Mouse (Mus musculus) olfactory bulb, adult 2 months (tissue): ENCODE results near the gene Stx8. TPM values are rescaled to one million over a fixed set of nuclear protein-coding genes. Genes with fewer than 3 reads are reported as not detected.

Experiments
- H3K27ac ChIP-seq: fragments of 200-500 bp; 2 replicates; pipeline ENCODE4 v1.5.1; 2012; ENCODE audit warnings: low read depth, low read length; ENCODE audit not compliant: insufficient read depth
- H3K4me1 ChIP-seq: fragments of 200-500 bp; 2 replicates; pipeline ENCODE4 v1.6.1; 2012; ENCODE audit warnings: low read length; ENCODE audit not compliant: control insufficient read depth, insufficient read depth
- H3K4me3 ChIP-seq: fragments of 200-500 bp; 2 replicates; pipeline ENCODE4 v1.5.1; 2012; ENCODE audit warnings: mild to moderate bottlenecking, low read depth, low read length, moderate library complexity; ENCODE audit not compliant: insufficient read depth
- CTCF ChIP-seq: fragments of 200-500 bp; IDR thresholded peaks from 2 replicates; pipeline ENCODE4 v1.5.1; 2012; ENCODE audit warnings: low read depth, mild to moderate bottlenecking, low read length, moderate library complexity; ENCODE audit not compliant: insufficient read depth
- POLR2A ChIP-seq: fragments of 200-500 bp; IDR thresholded peaks from 2 replicates; pipeline ENCODE4 v1.6.1; 2012; ENCODE audit warnings: mild to moderate bottlenecking, low read depth, low read length, moderate library complexity; ENCODE audit not compliant: insufficient read depth
- WGBS: fragments of 180-500 bp; shearing (Covaris S2); methylation state at CpG from one replicate; pipeline ENCODE4 v1.1.7; 2018; 5-methylcytosine and 5-hydroxymethylcytosine counted together
- polyA plus RNA-seq: library from polyadenylated mRNA; stranded (reverse); fragments of >200 nt; gene quantifications from 2 replicates; pipeline ENCODE4 v1.2.4, GENCODE M21; 2012; ENCODE audit warnings: low replicate concordance; ENCODE audit not compliant: missing spikeins, insufficient read depth, insufficient read length

Gene Stx8
- polyA plus RNA-seq, 1 experiment = not detected

DNA sequence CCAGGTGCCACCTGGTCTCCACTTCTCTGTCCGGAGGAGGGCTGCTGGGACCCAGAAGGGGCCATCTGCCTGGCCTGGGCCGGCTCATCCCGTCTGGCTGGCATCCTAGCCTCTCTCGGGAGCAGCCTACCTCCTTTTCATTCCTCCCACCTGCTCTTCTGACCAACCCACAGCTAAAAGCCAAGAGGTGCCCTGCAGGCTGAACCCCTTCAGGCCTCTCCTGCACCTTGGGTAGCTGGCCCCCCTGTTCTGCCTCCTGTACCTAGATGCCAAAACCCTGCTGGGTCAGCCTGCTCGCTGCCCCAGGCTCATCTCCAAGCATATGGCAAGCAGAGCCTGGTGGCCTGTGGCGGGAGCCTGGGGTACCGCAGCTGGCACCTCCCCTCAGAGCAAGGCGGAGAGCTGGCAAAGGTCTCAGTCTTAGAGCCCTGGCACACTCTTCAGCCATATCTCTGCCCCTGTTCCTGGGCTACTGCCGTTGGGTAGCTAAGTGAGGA lies 267.5 kb downstream of the Stx8 start:
- Histone ChIP-seq H3K27ac (no peak overlapping the region), H3K4me1 (no peaks in the 10 kb centered on the region), H3K4me3 (no peak overlapping the region)
- TF ChIP-seq CTCF (no peak), POLR2A (no peak)
- 62% methylated on average over 9 of the region's 9 CpGs for WGBS

DNA sequence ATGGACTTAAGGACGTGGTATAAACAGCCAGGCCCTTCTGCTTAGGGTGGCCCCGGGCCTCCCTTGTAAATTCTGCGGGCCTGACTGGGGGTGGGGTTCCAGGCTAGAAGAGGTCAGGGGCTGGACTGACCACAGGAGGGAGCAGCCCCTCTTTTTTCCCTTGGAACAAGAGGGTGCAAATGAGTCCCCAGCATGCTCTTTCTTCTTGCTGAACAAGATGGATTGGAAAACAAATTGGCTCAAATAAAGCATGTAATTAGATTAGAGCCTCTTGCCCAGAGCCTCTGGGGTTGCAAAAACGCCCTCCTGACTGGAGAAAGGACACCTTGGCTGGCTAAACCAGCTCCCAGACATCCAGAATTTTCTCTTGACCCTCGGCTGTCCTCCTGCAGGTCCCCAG lies 273.8 kb downstream of the Stx8 start:
- TF ChIP-seq POLR2A = no peak
- TF ChIP-seq CTCF = no peak
- Histone ChIP-seq H3K4me3 (no peak overlapping the region), H3K4me1 (no peaks in the 10 kb centered on the region), H3K27ac (no peak overlapping the region)
- 40% methylated on average over 5 of the region's 5 CpGs for WGBS

DNA sequence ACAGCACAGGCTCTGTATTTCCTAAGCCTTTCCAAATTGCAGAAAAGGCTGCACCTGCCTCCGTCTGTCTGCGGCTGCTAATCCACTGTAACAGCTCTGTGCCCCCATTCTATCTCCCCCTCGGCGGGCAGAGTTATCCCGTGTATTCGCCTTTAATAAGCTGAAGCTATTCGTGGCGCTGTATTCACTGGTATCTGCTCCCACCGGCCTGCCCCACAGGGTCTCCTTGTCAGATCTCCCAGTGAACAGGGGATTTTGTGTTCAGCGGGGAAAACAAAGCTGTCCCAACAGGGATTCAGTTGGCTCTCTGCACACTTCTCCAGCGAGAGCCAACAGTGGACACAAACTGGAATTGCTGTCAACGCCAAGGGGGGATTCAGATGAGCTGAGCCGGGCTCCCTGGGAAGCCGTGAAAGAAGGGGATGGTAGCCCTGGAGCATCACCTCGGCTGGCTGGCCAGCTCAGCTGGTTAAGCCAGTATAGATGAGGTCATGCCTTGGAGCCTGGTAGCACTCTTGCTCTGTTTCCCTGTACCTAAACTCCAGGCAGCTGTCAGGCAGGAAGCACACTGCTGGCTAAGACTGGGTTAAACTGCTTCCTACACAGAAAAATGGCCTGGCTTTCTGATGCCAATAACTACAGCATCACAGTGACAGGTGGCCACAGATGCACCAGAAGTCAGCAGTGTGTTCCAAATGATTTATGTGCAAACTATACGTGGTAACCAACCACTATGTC lies 278.4 kb downstream of the Stx8 start:
- WGBS = 53% methylated on average over 16 of the region's 16 CpGs
- no peak overlapping the region for H3K4me3 ChIP-seq
- no peak overlapping the region for H3K27ac ChIP-seq
- no peak for TF ChIP-seq POLR2A
- TF ChIP-seq CTCF = no peak
- H3K4me1 ChIP-seq = no peaks in the 10 kb centered on the region

DNA sequence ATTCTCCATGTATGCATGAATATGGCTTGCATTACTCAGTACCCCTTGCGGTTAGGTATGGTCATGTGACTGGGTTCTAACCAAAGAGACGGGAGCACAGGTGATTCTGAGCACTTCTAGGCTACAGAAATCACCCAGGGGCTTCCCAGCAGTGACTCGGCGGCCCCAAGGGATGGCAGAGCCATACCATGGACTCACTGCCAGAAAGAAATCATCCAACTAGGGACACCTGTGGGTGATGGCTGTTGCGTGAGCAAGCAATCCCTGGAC lies 278.9 kb downstream of the Stx8 start:
- TF ChIP-seq POLR2A = no peak
- Histone ChIP-seq H3K4me3 (no peak overlapping the region), H3K4me1 (no peaks in the 10 kb centered on the region), H3K27ac (no peak overlapping the region)
- WGBS = 90% methylated on average over 5 of the region's 5 CpGs

DNA sequence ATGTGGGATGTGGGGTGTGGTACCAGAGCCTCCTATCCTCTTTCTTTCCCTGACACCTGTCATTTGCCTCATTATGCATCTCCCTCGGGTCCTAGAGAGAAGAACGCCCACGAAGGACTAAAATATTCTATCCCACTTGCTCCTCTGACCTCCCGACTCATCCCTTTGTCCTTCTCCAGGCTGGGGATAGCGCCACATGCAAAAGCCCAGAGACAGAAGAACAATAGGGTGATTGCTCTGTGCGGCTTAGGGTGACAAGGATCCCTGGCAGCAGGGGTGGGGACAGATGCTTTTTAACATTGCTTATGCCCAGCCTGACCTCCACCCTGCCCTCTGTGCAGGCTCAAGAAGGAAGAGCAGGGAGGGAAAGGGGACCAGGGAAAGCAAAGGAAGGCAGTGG lies 281.9 kb downstream of the Stx8 start:
- TF ChIP-seq POLR2A = no peak
- TF ChIP-seq CTCF = no peak
- Histone ChIP-seq H3K4me3 (no peak overlapping the region), H3K4me1 (no peaks in the 10 kb centered on the region), H3K27ac (no peak overlapping the region)
- WGBS = 63% methylated on average over 6 of the region's 6 CpGs

DNA sequence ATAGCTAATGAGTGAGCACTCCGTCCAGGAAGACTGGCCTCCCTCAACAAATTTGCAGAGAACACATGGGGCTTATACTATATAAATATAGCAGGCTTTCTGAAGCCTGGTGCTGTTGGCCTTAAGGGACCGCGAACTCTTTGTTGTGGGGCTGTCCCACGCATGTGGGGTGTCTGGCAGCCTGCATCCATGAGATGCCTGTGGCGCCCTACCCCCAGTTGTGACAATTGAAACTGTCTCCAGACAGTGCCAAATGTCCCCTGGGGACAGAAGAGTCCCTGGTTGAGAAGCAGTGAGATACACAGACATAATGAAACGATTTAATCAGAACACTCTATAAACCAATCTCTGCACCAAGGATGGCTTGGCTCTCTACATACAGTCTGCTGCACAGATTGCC lies 284.1 kb downstream of the Stx8 start:
- no peaks in the 10 kb centered on the region; the same call in 1 of the 2 replicates for H3K4me1 ChIP-seq
- no peak overlapping the region for H3K27ac ChIP-seq
- no peak overlapping the region for H3K4me3 ChIP-seq
- 82% methylated on average over 6 of the region's 6 CpGs for WGBS
- TF ChIP-seq POLR2A = no peak
- no peak for TF ChIP-seq CTCF

DNA sequence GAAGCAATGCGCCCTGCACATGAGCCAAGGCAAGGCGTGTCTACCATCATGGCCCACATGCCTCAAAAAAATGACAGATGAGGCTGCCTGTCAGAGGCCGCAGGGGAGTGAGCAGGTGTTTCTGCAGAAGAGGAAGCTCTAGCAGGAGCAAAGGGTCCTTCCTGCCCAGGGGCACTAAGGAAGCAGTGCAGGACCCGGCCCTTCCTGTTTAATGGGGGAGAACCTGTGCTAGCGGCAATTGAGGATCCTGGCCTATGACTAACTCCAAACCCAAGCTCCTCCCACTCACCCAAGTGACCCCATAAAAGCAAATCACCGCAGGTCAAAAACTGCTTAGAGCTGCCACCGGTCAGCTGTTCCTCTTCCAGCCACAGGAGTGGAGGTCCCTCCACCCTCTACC lies 287.5 kb downstream of the Stx8 start:
- WGBS = 91% methylated on average over 7 of the region's 7 CpGs
- H3K4me3 ChIP-seq = no peak overlapping the region
- TF ChIP-seq CTCF (no peak), POLR2A (no peak)
- H3K27ac ChIP-seq = no peak overlapping the region
- H3K4me1 ChIP-seq = peaks cover 7% of the 10 kb centered on the region; the same call in 1 of the 2 replicates

Other genes starting within 250 kb of the Stx8 start
- not detected in 2 replicates for gene Glp2r, start 195.0 kb upstream of the Stx8 start, polyA plus RNA-seq
- gene Gsg1l2, start 191.6 kb upstream of the Stx8 start, polyA plus RNA-seq = not detected in 2 replicates
- not detected in 2 replicates for gene Dhrs7c, start 168.0 kb upstream of the Stx8 start, polyA plus RNA-seq
- not detected in 2 replicates for gene Usp43, start 44.0 kb upstream of the Stx8 start, polyA plus RNA-seq
- not detected in 2 replicates for gene Cfap52, start 542 bp upstream of the Stx8 start, polyA plus RNA-seq